Mouse (Mus musculus): ENCODE results near the gene Rab6b.
"Not testable (repeated sequence)": the region's sequence is repeated elsewhere in the genome, so short reads cannot be mapped to it uniquely, and the experiment has no call there.

Gene Rab6b

GRCm38 (mm10) chr9:103145351-103145750, 33.8 kb downstream of the Rab6b start:
- peak; percentile 42 to 44 for DNase-seq

- DNase-seq = no peak
Observed at GRCm38 (mm10) chr9:103146257-103146656, 34.7 kb downstream of the Rab6b start.

- DNase-seq = no peak
Observed at GRCm38 (mm10) chr9:103146703-103147102, 35.1 kb downstream of the Rab6b start.

DNA sequence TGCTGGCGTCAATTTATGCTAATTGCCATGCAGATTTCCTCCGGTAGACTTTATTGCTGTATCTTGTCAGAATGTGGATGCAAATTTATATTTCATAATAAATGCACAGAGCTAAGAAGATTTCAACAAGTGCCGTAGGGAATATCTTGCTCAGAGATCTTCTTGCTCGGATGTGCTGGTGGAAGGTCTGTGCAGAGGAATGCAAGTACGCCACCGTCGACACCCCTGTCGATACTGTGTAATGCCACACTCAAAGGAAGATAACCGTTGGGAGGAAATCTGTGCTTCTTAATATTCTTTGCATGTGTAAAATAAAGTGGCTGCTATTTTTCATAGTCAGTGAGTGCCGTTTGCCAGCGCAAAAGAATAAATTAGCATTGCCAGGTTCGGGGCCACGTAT, 35.5 kb downstream of the Rab6b start:
- no peak for DNase-seq

GRCm38 (mm10) chr9:103149074-103149799, 37.6 kb downstream of the Rab6b start:
- no peak for DNase-seq

DNA sequence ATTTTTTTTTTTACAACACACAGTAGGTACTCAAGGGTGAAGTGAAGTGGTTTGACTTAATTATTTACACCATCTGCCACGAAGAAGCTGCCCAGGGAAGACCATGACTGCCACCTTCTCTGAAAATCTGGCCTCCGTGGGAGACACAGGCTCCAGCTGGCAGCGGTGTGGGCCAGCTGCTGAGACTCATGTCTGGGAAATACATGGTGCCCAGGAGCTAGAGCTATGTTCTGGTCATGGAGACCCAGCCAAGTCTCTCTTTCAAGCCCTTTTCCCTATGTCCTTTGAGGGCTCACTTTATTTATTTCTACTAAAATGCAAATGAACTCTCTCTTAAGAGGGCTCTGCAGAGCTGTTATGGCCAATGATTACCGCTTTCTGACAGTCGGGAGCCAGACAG, 41.7 kb downstream of the Rab6b start:
- peak; percentile 86 to 90 for DNase-seq

GRCm38 (mm10) chr9:103154568-103154967, 43.0 kb downstream of the Rab6b start:
- no peak for DNase-seq

GRCm38 (mm10) chr9:103155158-103155557, 43.6 kb downstream of the Rab6b start:
- DNase-seq = not testable (repeated sequence)

GRCm38 (mm10) chr9:103163806-103164205, 52.2 kb downstream of the Rab6b start:
- DNase-seq = peak in 1 of 2 experiments; percentile 57

GRCm38 (mm10) chr9:103168046-103168445, 56.5 kb downstream of the Rab6b start:
- DNase-seq = peak; percentile 84 to 88

- DNase-seq = no peak
Observed at GRCm38 (mm10) chr9:103168771-103169170, 57.2 kb downstream of the Rab6b start.

DNA sequence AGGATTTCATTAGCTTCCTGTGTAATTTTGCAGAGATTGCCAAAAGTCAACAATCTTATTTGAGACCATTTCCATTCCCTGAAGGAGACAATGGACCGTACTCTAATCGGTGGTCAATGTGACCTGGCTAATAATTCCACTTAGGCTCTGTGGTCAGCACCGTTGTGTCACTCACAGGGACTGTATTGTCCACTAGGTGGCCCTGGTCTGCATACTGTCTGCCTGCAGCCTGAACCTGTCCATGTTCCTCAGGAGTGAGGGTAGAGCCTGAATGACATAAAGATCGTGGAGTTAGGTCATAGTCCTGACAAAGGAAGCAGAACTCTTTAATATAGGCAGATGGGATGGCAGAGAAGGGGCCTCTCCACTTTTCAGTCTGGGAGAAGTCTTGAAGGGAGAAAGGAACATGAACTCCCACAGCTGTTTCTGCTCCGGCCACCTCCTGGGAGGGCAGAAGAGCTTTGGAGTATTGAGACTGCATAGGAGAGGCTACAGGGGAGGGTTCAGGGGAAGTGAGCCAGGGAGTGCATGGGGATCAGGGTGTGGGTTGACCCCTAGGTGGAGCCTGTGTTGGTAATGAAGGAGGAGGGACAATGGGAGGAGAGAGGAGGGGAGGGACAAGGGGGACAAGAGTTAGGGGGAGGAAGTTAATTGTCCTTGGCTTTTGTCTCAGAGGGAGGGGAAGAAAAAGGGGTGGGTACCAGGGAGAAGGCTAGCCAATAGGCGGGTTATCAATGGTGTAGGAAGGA, 63.4 kb downstream of the Rab6b start:
- DNase-seq = peak; percentile 62 to 69

GRCm38 (mm10) chr9:103175692-103176091, 64.1 kb downstream of the Rab6b start:
- DNase-seq = no peak

DNA sequence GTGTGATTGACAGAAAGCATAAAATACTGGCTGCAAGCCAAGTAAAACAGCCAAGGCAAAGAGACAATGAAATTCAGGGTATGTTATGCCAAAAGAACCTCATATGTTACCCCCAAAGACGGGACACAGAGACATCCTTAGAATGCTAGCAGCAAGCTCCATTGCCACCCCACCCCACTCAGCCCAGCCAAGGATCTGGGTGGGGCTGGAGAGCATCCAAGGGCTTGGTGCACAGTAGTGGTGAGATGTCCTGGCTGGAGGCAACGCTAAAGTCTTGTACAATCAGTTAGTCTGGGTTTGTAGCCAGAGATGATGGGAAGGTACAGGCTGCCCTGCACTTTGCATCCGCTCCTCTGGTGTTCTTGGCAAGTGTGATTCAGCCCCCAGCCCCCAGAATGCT, 68.7 kb downstream of the Rab6b start:
- DNase-seq = peak; percentile 76 to 84

- DNase-seq = peak; percentile 73 to 82
Observed at GRCm38 (mm10) chr9:103180807-103181565, 69.4 kb downstream of the Rab6b start.

DNA sequence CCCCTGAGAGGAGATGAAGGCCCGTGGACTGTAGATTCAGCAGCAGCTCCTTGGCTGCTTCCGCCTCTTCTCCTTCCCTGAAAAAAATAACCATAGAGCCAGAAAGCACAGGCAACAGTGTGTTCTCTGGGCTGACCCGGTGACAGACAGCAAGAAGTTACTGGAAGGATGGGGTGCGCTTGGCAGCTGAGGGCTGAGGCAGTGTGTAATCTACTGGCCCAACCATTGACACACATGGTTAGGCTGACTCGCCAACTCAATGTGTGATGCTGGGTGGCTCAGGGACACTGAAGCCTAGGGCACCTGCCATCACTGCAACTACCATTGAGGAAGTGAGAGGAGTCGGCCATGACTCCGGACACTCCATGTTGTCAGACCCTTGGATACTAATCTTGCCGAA, 70.3 kb downstream of the Rab6b start:
- DNase-seq = no peak

GRCm38 (mm10) chr9:103184855-103185254, 73.3 kb downstream of the Rab6b start:
- DNase-seq = peak in 1 of 2 experiments; percentile 8

GRCm38 (mm10) chr9:103185946-103186345, 74.4 kb downstream of the Rab6b start:
- peak; percentile 70 to 71 for DNase-seq

DNA sequence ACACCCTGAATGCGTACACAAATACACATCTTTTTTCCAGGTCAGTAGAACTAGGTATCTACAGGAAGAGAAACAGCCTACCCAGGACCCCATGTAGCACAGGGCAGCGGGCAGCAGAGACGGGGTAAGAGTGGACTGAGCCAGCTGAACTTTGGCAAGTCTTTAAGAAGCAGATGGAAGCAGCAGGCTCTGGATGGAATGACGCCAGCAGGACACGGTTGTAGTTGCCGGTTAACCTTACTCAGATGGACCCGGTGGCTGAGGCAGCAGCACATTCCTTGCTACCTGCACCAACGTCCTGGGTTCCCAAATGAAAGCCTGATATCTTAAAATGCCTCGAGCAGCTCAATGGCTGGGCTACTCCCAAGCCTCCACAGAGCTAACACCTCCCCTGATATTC, 75.2 kb downstream of the Rab6b start:
- DNase-seq = peak; percentile 95 to 96

GRCm38 (mm10) chr9:103188416-103188815, 76.8 kb downstream of the Rab6b start:
- no peak for DNase-seq

DNA sequence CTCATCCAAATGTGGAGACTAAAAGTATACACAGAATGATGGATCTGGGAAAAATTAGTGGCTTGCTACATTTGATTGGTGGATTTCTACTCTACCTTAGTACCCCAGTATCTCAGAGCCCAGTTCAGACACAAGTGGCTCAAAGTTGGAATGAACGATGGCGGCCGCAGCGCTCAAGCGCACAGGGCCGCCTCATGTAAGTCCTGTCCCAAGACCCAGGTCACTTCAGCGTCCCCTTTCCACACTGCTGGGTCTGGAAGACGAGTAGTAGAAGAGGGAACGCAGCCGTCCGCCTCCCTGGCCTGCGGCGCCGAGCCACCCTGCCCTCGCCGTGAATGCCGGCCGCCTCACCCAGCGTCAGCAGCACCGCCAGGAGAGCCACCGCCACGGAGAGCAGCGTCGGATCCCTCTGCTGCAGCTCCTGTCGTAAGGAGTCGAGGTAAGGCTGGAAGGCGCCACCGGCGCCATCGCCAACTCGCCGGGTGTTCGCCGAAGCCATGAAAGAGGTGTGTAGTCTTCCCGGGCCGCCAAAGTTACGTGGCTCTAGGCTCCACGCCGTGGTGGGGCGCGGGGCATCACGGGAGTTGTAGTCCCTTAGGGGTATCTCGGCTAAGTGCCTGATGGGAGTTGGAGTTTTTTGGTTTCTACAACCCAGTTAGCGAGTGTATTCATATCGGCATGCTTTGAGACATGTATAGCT, 90.1 kb downstream of the Rab6b start, which contains the start of gene Srprb:
TSS of gene Srprb (minus strand) at position 577 of the 700 bp plus-strand sequence.
- DNase-seq = peak; percentile 97 to 98

- DNase-seq = no peak
Observed at GRCm38 (mm10) chr9:103205786-103206185, 94.2 kb downstream of the Rab6b start.

- peak; percentile 83 to 85 for DNase-seq
Observed at GRCm38 (mm10) chr9:103207846-103208245, 96.3 kb downstream of the Rab6b start.
